Mouse (Mus musculus): Measurements from ENCODE around the gene Gm9833.
A peak's percentile ranks its signal among the peaks of the same experiment; 100 is the strongest.
"Not testable (repeated sequence)": the region's sequence is repeated elsewhere in the genome, so short reads cannot be mapped to it uniquely, and the experiment has no call there.

Gene Gm9833

DNA sequence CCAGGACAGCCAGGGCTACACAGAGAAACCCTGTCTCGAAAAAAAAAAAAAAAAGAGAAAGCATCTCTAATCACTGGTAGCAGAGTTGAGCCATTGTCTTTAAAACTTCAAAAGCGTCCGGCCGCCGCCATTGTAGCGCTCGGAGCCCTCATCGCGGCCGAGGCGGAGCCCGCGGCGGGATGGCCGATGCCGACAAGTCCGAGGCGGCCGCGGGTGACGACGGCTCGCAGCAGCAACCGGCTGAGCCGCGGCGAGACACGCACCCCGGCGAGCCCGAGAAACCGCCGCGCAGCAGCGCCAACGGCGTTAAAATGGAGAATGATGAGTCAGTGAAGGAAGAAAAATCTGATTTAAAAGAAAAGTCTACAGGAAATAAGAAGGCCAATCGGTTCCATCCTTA lies at the start of gene Gm9833:
Gene Gm9833 (plus strand): TSS at position 117 of the 400 bp plus-strand sequence.
- not testable (repeated sequence) for DNase-seq

DNA sequence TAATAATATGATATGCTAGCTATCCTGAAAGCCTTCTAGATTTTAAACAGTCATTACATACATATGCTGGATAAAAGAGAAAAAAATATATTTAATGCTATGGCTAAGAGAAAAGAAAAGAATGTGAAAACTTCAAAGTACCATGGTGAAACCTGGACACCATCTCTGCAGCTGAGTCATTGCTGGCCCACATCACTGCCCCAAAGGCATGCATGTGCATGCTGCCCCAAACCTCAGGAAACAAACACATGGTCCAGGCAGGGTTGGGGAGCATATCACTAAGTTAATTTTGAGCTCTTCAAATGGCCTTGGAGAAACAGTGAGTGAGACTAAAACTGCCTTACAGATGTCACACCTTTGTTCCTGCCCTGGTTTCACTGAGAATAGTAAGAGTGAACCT lies 17.8 kb upstream of the Gm9833 start:
- DNase-seq = no peak

GRCm38 (mm10) chr3:10075826-10076225 lies 12.1 kb upstream of the Gm9833 start:
- no peak for DNase-seq

GRCm38 (mm10) chr3:10077096-10077841 lies 10.6 kb upstream of the Gm9833 start:
- DNase-seq = no peak

DNA sequence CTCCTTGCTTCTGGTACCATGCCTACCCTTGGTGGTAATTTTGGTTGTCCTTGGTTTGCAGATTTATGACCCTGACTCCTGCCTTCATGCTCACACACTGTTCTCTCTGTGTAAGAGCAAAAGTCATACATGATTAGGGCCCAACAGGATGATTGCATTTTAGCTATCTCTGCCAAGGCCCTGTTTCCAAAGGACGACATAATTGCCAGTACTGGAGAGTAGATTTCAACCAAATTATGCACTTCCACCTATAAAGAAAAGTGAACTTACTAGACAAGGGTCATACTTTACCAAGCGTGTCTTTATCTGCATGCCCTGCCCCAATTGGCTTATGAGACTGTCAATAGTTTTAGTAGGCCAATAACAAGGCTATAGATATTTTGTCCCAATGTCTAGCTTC lies 9.8 kb upstream of the Gm9833 start:
- DNase-seq = no peak

DNA sequence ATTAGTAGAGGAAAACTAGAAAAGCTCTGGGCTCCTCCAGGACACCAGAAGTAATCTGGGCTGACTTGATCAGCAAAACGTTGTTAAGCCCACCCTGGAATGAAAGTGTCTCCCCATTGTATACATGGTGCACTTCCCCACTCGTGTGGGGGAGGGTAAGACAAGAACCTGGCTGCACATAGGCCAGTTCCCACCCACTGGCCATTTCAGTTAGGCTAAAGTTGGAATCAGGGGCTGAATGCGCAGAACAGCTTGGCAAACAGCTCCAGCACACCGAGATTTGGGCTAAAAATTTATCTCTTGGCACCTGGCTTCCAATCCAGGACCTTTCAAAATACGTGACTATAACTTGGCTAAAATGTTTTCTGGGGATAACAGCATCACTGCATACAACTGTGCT lies 6.6 kb upstream of the Gm9833 start:
- DNase-seq = no peak

DNA sequence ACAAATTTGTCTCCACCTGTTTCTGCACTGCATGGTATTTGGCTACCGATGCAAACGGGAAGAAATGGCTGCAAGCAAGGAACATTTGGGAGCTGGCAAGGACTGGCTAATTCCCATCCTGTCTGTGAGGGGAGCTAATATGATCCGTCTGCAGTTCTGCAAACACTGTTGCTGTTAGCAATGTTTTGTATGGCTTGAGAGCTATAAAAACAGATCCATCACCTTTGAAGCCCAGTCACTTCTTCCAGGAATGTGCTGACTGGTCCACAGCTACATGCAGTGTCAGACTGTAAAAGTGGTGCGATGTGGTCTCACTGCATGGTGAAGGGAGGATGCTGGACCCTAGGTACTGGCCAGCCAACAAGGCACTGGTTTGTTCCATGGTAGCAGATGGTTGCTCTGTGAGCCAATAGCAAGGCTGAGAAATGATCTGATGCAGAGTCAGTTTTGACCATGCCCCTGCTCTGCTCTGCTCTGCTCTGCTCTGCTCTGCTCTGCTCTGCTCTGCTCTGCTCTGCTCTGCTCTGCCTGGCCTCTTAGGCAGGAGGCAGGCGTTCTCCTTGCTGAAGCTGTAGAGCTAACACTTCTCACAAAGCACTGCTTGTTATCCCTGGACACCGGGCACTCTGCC lies 5.9 kb upstream of the Gm9833 start:
- no peak for DNase-seq

DNA sequence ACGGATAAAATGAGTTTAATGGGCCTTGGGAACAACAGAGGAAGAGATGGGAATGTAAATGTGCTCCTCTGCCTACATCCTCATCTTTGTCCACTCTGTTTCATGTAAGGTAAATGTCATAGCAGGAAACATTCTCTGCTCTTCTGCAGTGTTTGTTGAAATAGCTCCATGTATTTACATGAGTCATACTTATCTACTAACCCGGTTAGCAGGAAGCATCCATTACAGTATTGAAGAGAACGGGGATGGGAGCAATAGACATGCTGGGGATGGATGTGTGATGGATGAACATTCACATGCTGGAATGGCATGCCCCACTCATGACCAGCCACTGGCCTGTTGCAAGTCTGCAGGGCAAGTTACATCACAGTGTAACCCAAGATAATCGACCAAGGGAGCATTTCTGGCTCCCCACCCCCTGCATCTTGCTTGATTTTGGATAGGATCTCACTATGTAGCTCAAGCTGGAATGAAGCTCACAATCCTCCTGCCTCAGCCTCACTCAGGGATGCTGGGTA lies 5.3 kb upstream of the Gm9833 start:
- DNase-seq = no peak

DNA sequence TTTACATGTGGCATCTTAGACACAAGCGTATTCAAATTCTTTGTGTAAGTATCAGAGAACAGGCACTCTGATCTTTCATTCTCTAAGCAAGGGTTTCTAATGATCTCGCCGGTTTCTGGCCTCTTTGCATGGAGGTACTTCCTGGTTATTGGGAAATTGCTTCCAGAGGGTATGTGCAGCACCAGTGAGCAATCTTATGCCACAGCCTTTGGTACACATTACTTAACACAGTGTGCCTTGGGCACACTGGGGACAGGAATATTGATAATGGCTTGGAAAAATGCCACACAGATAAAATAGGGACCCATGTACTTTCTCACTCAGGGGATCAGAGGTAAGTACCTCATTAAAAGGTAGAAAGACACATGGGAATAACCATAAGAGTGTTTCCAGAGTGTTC lies 3.8 kb upstream of the Gm9833 start:
- DNase-seq = no peak

GRCm38 (mm10) chr3:10085396-10086119 lies 2.4 kb upstream of the Gm9833 start:
- no peak for DNase-seq

DNA sequence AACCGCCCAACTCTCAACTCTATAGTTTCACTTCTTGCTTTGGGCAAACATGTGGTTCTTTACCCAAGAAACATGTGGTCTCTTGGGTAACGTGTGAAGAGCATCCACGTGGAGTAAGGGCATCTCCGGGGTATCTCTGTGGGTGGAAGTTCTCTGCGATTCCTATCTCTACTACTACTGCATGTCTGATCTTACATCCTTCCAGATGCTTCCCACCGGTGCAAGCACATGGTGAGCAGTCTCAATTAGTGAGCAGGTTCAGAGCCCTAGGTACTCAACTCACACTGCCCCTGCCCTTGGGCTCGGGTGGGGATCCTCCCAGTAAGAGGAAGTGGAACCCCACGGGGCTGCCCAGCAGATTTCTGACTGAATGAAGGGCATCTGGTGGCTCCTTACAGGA lies 399 bp upstream of the Gm9833 start:
- DNase-seq = no peak

- DNase-seq = no peak
These were observed 3.8 kb downstream of the Gm9833 start for GRCm38 (mm10) chr3:10091616-10092140.

- peak; percentile 34 to 42 for DNase-seq
These were observed 4.6 kb downstream of the Gm9833 start for GRCm38 (mm10) chr3:10092499-10092898.

DNA sequence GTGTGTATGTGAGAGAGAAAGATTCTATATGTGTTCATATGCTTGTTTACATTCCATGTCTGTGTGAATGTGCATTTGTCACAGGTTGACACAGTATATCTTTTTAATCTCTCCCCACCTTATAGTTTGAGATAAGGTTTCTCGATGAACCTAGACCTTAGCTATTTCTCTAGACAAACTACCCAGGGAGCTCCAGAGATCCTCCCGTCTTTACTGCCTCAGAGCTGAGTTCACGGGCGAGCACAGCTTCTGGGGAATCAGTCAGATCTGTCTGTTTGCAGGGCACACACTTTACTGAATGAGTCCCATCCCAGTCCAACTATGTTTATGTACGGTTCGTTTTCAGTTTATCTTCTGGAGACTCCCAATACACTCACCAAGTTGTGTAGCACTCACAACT lies 5.0 kb downstream of the Gm9833 start:
- no peak for DNase-seq

GRCm38 (mm10) chr3:10095076-10095622 lies 7.2 kb downstream of the Gm9833 start:
- peak in 1 of 2 experiments; percentile 29 for DNase-seq

DNA sequence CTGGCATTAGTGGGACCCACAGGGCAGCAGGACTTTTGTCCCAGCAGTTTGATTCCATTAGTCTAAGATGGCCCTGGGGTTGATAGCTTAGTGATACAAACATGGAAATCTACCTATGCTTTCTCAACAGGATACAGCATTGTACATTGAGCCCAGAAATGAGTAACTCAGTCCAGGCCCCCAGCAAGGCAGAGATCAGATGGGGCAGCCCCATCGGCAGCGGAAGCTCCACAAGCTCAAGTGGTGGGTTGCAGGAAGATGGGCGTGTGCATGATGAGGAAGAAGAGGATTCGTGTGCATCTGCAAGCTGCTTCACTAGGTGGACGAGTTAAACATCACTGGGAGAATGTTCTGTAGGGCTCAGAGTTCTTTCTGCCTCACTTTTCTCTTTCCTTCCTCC lies 11.8 kb downstream of the Gm9833 start:
- DNase-seq = no peak

DNA sequence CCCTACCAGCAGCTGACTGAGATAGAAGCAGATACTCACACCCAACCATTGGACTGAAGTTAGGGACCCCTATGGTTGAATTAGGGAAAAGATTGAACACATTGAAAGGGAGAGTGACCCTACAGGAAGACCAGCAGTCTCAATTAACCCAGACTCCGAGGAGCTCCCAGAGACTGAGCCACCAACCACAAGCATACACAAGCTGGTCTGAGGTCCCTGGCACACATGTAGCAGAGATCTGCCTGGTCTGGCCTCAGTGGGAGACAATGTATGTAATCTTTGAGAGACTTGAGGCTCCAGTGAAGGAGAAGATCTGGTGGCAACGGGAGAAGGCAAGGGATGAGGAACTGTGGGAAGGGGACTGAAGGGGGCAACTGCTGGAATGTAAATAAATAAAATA lies 23.7 kb downstream of the Gm9833 start:
- DNase-seq = no peak

DNA sequence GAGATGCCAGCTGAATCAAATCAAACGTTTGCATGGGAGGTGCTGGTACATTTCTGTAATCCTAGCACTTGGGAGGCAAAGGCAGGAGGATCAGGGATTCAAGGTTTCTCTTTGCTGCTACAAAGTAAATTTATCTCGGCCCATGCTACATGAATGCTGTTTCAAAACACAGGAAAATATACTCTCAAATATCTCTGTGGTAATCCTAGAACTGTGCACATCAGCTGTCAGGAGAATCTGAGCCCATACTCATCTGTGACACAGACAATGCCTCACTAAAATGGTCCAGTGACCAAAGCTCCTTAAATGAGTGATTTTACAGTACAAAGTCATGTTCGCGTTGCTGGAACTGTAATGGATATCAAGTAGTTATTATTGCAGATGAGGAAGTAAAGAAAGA lies 24.3 kb downstream of the Gm9833 start:
- no peak for DNase-seq

DNA sequence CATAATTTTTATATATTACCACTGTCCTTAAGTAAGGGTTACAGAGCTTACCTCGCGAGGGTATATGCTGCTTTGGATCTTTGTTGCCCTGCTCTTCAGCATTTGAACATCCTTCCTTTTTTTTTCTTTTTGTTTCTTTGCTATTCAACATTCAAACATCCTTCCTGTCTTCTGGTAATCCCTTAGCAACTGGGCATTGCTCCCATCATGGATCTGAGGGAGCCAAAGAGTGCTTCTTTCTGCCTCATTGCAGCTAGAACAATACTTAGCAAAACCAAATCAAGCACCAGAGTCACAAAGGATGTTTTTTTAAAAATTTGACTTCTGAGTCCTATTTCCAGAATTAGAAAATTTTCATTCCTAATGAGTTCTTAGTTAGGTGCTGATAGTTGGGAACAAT lies 24.8 kb downstream of the Gm9833 start:
- DNase-seq = no peak

- no peak for DNase-seq
These were observed 28.6 kb downstream of the Gm9833 start for GRCm38 (mm10) chr3:10116531-10116930.

- no peak for DNase-seq
These were observed 33.3 kb downstream of the Gm9833 start for GRCm38 (mm10) chr3:10121232-10121631.

DNA sequence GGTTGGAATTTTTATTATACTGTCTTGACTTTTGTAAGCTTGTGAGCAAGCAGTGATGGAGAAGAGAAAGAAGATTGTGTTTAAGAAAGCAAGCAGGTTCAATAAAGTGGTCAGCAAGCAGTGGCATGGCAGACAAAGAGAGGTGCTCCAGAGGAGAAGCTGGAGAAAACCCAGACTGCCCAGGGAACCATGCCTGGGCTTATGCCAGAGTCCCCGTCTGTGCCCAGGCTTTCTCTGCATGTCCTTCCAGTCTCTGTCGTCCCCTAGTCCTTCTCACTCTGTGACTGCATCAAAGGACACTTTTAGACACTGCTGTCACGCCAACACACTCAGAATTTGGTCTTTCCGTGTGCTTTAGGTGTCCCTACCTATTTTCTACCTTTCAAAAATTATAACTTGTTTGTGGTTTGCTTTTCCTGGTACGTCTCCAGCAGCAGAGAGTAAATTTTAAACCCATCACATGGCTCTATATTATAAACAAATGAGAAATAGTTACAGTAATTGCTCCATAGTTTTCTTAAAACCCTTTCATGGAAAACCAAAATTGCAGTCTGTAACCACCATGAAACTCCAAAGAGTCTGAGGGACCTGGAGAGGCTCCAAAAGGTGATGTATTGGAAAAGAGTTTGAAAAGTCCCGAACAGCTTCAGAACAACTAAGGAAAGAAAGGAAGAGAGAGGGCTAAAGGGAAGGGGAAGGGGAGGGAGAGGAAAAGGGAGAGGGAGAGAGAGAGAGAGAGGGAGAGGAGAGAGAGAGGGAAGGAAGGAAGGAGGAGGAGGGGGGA lies 34.2 kb downstream of the Gm9833 start:
- no peak for DNase-seq
